Mouse (Mus musculus) kidney, adult 11 months (tissue): ENCODE results near the gene Rars.
A peak's percentile ranks its signal among the peaks of the same experiment; 100 is the strongest.
"Not testable (repeated sequence)": the region's sequence is repeated elsewhere in the genome, so short reads cannot be mapped to it uniquely, and the experiment has no call there.

Experiments used
- DNase-seq: peaks from one replicate; pipeline ENCODE4 v3.0.0; 2022

Rars gene

GRCm38 (mm10) chr11:35834022-35834760, at the start of gene Rars:
Rars (minus strand) TSS chr11:35834506.
- peak; percentile 90 for DNase-seq

- DNase-seq: no peak
Measured at GRCm38 (mm10) chr11:35882777-35883176, 48.5 kb upstream of the Rars start.

GRCm38 (mm10) chr11:35878559-35878897, 44.2 kb upstream of the Rars start:
- no peak for DNase-seq

GRCm38 (mm10) chr11:35877651-35878558, 43.6 kb upstream of the Rars start:
- DNase-seq: no peak

- no peak for DNase-seq
Measured at GRCm38 (mm10) chr11:35873624-35874244, 39.4 kb upstream of the Rars start.

- DNase-seq: no peak
Measured at GRCm38 (mm10) chr11:35870961-35871360, 36.7 kb upstream of the Rars start.

GRCm38 (mm10) chr11:35866140-35866539, 31.8 kb upstream of the Rars start:
- DNase-seq: no peak

GRCm38 (mm10) chr11:35864981-35865604, 30.8 kb upstream of the Rars start:
- DNase-seq: no peak

GRCm38 (mm10) chr11:35863653-35864052, 29.3 kb upstream of the Rars start:
- no peak for DNase-seq

GRCm38 (mm10) chr11:35857395-35858067, 23.2 kb upstream of the Rars start:
- DNase-seq: no peak

GRCm38 (mm10) chr11:35856359-35857040, 22.2 kb upstream of the Rars start:
- no peak for DNase-seq

- DNase-seq: no peak
Measured at GRCm38 (mm10) chr11:35855567-35855966, 21.3 kb upstream of the Rars start.

- DNase-seq: no peak
Measured at GRCm38 (mm10) chr11:35854941-35855340, 20.6 kb upstream of the Rars start.

- no peak for DNase-seq
Measured at GRCm38 (mm10) chr11:35853651-35854050, 19.3 kb upstream of the Rars start.

GRCm38 (mm10) chr11:35852731-35853130, 18.4 kb upstream of the Rars start:
- DNase-seq: no peak

GRCm38 (mm10) chr11:35844299-35844698, 10.0 kb upstream of the Rars start:
- no peak for DNase-seq

- DNase-seq: not testable (repeated sequence)
Measured at GRCm38 (mm10) chr11:35842560-35842959, 8.3 kb upstream of the Rars start.

GRCm38 (mm10) chr11:35841738-35842325, 7.5 kb upstream of the Rars start:
- no peak for DNase-seq

- not testable (repeated sequence) for DNase-seq
Measured at GRCm38 (mm10) chr11:35840806-35841205, 6.5 kb upstream of the Rars start.

GRCm38 (mm10) chr11:35840282-35840681, 6.0 kb upstream of the Rars start:
- no peak for DNase-seq
